Mouse (Mus musculus): ENCODE data around the gene H2al1h. TPM values are rescaled to one million over a fixed set of nuclear protein-coding genes. Genes with fewer than 3 reads are reported as not detected.

Gene H2al1h
- polyA plus RNA-seq, 1 experiment, result not detected

DNA sequence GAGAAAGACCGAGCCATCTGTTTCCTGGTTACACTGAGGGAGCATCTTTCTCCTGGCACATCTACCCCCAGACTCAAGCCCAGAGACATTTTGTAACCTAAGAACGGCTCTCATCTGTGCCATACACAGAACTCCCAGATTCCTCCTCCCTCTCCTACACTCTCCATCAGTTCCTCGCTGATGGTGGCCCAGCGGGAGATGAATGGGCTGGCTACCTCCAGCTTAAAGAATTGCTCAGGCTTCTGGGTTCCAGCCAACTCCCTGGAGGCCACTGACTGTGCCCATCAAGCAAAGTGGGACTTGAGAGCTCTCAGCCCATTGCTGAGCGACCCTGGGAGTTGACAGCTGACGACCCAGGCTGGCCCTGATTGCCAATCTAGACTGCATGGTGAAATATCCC lies 42.6 kb downstream of the H2al1h start:
- H3K27me3 ChIP-seq (ENCODE audit: control insufficient read depth, insufficient read depth, low read length), result no peaks in the 10 kb centered on the region
- no peaks in the 10 kb centered on the region for H3K36me3 ChIP-seq (ENCODE audit: control insufficient read depth, insufficient read depth, low read length)
- no peak overlapping the region for H3K27ac ChIP-seq (ENCODE audit: control insufficient read depth, insufficient read depth, low read depth, low read length)
- no peak for TF ChIP-seq POLR2A (IDR thresholded peaks at IDR 0.05; ENCODE audit: control insufficient read depth, low read depth, low read length)
- no peak for TF ChIP-seq CTCF (IDR thresholded peaks at IDR 0.05; ENCODE audit: control insufficient read depth, insufficient read depth, insufficient replicate concordance, low read depth, low read length)
- no peak overlapping the region for H3K4me3 ChIP-seq (ENCODE audit: control insufficient read depth, low read depth, low read length)
- no peaks in the 10 kb centered on the region for H3K4me1 ChIP-seq (ENCODE audit: control insufficient read depth, insufficient read depth, low read length)

DNA sequence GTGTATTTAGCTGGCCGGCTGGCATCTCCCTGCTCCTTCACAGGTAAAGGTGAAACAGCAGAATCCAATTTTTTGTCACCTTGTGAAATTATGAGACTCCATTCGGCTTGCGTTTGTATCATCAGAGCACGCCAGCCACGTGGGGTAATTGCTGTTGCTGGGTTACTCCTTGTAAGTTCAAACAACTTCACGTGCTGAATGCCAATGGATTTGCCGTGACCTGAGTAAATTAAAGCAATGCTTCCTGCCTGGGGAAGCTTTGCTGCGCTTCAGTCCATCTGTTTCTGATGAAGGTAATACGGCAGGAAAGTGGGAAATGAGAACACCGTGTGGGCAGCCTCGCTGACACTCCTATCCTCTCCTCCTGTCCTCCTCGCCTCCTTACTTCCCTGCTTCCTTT lies 43.9 kb downstream of the H2al1h start:
- H3K4me1 ChIP-seq (ENCODE audit: control insufficient read depth, insufficient read depth, low read length), result no peaks in the 10 kb centered on the region
- H3K36me3 ChIP-seq (ENCODE audit: control insufficient read depth, insufficient read depth, low read length), result no peaks in the 10 kb centered on the region
- H3K4me3 ChIP-seq (ENCODE audit: control insufficient read depth, low read depth, low read length), result no peak overlapping the region
- H3K27ac ChIP-seq (ENCODE audit: control insufficient read depth, insufficient read depth, low read depth, low read length), result no peak overlapping the region
- TF ChIP-seq CTCF (IDR thresholded peaks at IDR 0.05; ENCODE audit: control insufficient read depth, insufficient read depth, insufficient replicate concordance, low read depth, low read length) (no peak), POLR2A (IDR thresholded peaks at IDR 0.05; ENCODE audit: control insufficient read depth, low read depth, low read length) (no peak)
- H3K27me3 ChIP-seq (ENCODE audit: control insufficient read depth, insufficient read depth, low read length), result no peaks in the 10 kb centered on the region

Other genes with a start within 250 kb of the H2al1h start
- 1.9 and 2.2 TPM in 2 replicates for gene H2al1a, start 22.2 kb upstream of the H2al1h start, polyA plus RNA-seq (2012; rRNA removed)
- gene H2al1b, start 19.1 kb upstream of the H2al1h start, polyA plus RNA-seq (2012; rRNA removed), result 28.9 and 34.3 TPM in 2 replicates
- not detected in 2 replicates for gene H2al1c, start 15.8 kb upstream of the H2al1h start, polyA plus RNA-seq (2012; rRNA removed)
- gene H2al1d, start 12.7 kb upstream of the H2al1h start, polyA plus RNA-seq (2012; rRNA removed), result not detected in 2 replicates
- gene H2al1e, start 9.6 kb upstream of the H2al1h start, polyA plus RNA-seq (2012; rRNA removed), result 7.7 and 9.9 TPM in 2 replicates
- not detected in 2 replicates for gene H2al1f, start 6.3 kb upstream of the H2al1h start, polyA plus RNA-seq (2012; rRNA removed)
- 36.2 and 37.6 TPM in 2 replicates for gene H2al1g, start 3.2 kb upstream of the H2al1h start, polyA plus RNA-seq (2012; rRNA removed)
- not detected in 2 replicates for gene H2al1i, start 3.2 kb downstream of the H2al1h start, polyA plus RNA-seq (2012; rRNA removed)
- not detected in 2 replicates for gene H2al1j, start 6.3 kb downstream of the H2al1h start, polyA plus RNA-seq (2012; rRNA removed)